Mouse (Mus musculus) embryonic facial prominence, embryonic 12.5 days (tissue): ENCODE measurements around the gene Ahr. TPM values are rescaled to one million over a fixed set of nuclear protein-coding genes. Genes with fewer than 3 reads are reported as not detected.

Experiments used
- ATAC-seq: fragments of 200-750 bp; cut with Nextera tagmentation; 2 replicates; pipeline ENCODE4 v1.8.0; 2017; ENCODE audit not compliant: insufficient number of reproducible peaks, insufficient read depth, low FRiP score, low TSS enrichment
- H3K27ac ChIP-seq: fragments of 300-500 bp; sonication (generic); 2 replicates; pipeline ENCODE4 v1.5.1; 2016; ENCODE audit warnings: mild to moderate bottlenecking
- H3K27me3 ChIP-seq: fragments of 300-500 bp; sonication (generic); 2 replicates; pipeline ENCODE4 v1.6.1; 2016; ENCODE audit warnings: mild to moderate bottlenecking, moderate library complexity
- H3K36me3 ChIP-seq: fragments of 300-500 bp; sonication (generic); 2 replicates; pipeline ENCODE4 v1.6.1; 2016; ENCODE audit warnings: mild to moderate bottlenecking
- H3K4me1 ChIP-seq: fragments of 300-500 bp; sonication (generic); 2 replicates; pipeline ENCODE4 v1.6.1; 2016
- H3K4me2 ChIP-seq: fragments of 300-500 bp; sonication (generic); replicated peaks from 2 replicates; pipeline ENCODE4 v1.6.1; 2016; ENCODE audit warnings: mild to moderate bottlenecking, moderate library complexity
- H3K4me3 ChIP-seq: fragments of 300-500 bp; sonication (generic); 2 replicates; pipeline ENCODE4 v1.5.1; 2016; ENCODE audit warnings: mild to moderate bottlenecking
- H3K9ac ChIP-seq: fragments of 300-500 bp; sonication (generic); 2 replicates; pipeline ENCODE4 v1.6.1; 2016; ENCODE audit warnings: mild to moderate bottlenecking, moderate library complexity
- H3K9me3 ChIP-seq: fragments of 300-500 bp; sonication (generic); 2 replicates; pipeline ENCODE4 v1.6.1; 2016; ENCODE audit warnings: mild to moderate bottlenecking, moderate library complexity
- WGBS: fragments of 180-500 bp; shearing (Covaris S2); methylation state at CpG from one replicate; pipeline ENCODE4 v1.1.7; 2016; 5-methylcytosine and 5-hydroxymethylcytosine counted together
- polyA plus RNA-seq: library from polyadenylated mRNA; unstranded; fragments of >200 nt; fragmentation: Nextera tagmentation; extraction: Ambion mirVana; gene quantifications from 2 replicates; pipeline ENCODE4 v1.2.1, GENCODE M21; 2016

Gene Ahr
- polyA plus RNA-seq, 1 experiment from 2014 or later: 8.7 TPM

DNA sequence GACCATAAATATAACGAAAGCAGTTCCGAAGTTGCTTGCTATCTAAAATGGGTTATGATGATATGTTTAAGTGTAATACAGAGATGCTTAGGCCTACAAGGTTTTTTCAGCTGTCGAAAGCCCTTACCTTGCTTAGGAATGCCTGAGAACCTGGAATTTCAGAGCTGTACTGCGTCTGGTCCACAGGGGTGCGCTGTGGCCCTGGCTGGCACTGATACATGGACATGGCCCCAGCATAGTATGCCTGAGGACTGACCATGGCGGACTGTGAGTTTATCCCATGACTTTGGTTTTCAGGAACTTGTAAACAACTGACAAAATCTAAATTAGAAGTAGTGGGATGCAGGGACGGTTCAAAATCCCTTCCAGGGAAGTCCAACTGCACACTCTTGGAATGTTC, 31.3 kb downstream of the Ahr start:
- H3K4me1 ChIP-seq: no peaks in the 10 kb centered on the region
- peaks cover 4% of the 10 kb centered on the region; the same call in 1 of the 2 replicates for H3K36me3 ChIP-seq
- H3K4me3 ChIP-seq: no peak overlapping the region
- 0 out of 2 replicates have a peak, but pooled peaks cover 2% of the 10 kb centered on the region for H3K27me3 ChIP-seq
- ATAC-seq: no peak
- WGBS: 84% methylated on average over 7 of the region's 7 CpGs
- H3K9me3 ChIP-seq: no peaks in the 10 kb centered on the region
- no peak overlapping the region for H3K27ac ChIP-seq
- H3K9ac ChIP-seq: no peak overlapping the region
- H3K4me2 ChIP-seq: no peak overlapping the region

DNA sequence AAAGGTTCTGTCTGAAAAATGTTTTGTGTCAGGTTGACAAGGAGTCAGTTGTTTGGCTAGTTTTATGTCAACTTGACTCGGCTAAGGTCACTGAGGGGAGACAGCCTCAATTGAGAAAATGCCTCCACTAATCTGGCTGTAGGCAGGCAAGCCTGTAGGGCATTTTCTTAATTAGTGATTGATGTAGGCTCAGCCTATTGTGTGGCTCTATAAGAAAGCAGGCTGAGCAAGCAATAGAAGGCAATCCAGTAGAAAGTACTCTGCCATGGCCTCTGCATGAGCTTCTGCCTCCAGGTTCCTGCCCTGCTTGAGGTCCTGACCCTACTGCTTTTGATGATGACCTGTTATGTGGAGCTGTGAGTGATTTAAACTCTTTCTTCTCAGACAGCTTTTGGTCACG, 33.4 kb downstream of the Ahr start:
- peaks cover 4% of the 10 kb centered on the region; the same call in 1 of the 2 replicates for H3K36me3 ChIP-seq
- 18% methylated on average over 2 of the region's 2 CpGs for WGBS
- H3K27me3 ChIP-seq: 0 out of 2 replicates have a peak, but pooled peaks cover 2% of the 10 kb centered on the region
- H3K9me3 ChIP-seq: no peaks in the 10 kb centered on the region
- H3K4me2 ChIP-seq: no peak overlapping the region
- H3K9ac ChIP-seq: no peak overlapping the region
- ATAC-seq: no peak
- no peak overlapping the region for H3K4me3 ChIP-seq
- no peaks in the 10 kb centered on the region for H3K4me1 ChIP-seq
- H3K27ac ChIP-seq: no peak overlapping the region

DNA sequence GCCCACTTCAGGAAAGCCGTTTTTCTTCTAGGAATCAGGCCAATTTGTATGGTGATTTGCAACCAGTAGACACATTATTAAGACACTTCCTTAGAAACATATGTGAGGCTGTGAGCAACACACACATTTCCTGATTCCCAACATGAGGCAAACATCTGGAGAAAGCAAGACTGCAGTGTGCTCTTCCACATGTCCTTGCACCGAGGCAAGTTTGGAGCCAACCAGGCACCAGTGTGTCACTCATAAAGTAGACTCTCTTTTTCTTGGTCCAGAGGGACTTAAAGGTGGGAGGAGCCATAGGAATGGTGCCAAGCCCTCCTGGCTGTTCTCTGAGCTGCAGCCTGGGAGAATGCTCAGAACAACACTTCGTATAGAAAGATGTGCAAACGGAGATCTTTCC, 39.6 kb downstream of the Ahr start:
- Histone ChIP-seq H3K36me3 (no peaks in the 10 kb centered on the region), H3K27me3 (no peaks in the 10 kb centered on the region), H3K9ac (no peak overlapping the region), H3K4me1 (no peaks in the 10 kb centered on the region), H3K9me3 (no peaks in the 10 kb centered on the region), H3K27ac (no peak overlapping the region), H3K4me2 (no peak overlapping the region), H3K4me3 (no peak overlapping the region)
- ATAC-seq: no peak
- 56% methylated on average over 4 of the region's 4 CpGs for WGBS

DNA sequence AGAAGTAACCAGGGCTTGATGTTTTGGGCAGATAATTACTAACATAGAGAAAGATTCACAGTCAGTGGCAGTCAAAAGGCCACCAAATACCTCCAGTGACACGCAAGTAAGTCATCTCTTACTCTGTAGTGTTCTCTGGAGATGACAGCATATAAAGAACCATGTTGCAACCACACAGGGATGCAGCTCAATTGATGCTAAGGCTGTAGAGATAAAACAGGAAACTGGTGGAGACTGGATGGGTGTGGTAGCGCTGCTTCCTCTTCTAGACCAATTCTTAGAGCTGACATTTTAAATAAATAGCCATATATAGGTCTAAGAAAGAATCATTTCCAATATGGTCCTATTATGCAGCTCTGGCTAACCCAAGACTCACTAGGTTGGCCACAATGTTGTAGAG, 54.1 kb downstream of the Ahr start:
- ATAC-seq: no peak
- WGBS: 92% methylated on average over 2 of the region's 2 CpGs
- H3K4me1 ChIP-seq: no peaks in the 10 kb centered on the region

DNA sequence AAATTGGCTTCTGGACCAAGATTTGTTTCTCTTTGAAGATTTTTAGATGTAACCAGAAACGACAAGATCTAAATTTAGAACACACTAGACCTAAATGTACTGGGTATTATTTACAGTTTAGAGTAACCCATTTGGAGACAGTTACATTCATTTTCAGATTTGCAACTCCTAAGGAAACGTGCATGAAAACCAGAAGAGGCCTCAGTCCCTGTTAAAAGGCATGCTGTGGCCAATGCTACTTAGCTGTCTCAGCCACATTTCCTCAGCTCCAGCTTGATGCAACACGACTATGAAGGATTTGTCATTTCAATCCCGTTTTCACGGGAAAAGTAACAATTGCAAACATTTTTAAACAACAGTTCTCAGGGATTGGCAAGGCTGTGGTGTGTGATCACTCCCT, 55.9 kb downstream of the Ahr start:
- Histone ChIP-seq H3K27ac (no peak overlapping the region), H3K4me2 (no peak overlapping the region), H3K4me3 (no peak overlapping the region), H3K9ac (no peak overlapping the region), H3K9me3 (no peaks in the 10 kb centered on the region), H3K36me3 (no peaks in the 10 kb centered on the region), H3K27me3 (no peaks in the 10 kb centered on the region), H3K4me1 (no peaks in the 10 kb centered on the region)
- ATAC-seq: no peak
- WGBS: 38% methylated on average over 5 of the region's 5 CpGs

More for the DNA sequence above, 54.1 kb downstream of the Ahr start:
- Histone ChIP-seq H3K27me3 (no peaks in the 10 kb centered on the region), H3K9me3 (no peaks in the 10 kb centered on the region), H3K4me3 (no peak overlapping the region), H3K4me2 (no peak overlapping the region), H3K36me3 (no peaks in the 10 kb centered on the region), H3K27ac (no peak overlapping the region), H3K9ac (no peak overlapping the region)

DNA sequence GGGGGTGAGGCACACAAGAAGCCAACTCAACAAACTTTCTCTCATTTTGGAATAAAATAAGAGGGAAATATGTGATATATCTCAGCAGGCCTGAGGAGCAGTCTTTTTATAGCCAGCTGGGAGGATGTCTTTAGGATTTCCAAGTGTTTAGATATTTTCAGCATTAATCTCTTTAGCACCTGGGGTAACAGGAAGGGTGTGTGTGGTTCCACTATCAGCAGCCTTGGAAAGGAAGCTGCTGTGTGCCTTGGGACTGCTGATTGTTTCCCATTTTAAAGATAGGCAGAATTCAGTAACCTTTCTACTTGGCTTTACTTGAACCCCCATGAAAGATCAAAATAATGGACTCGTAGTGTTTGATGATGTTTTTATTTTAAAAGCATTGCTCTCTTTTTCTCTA, 71.4 kb downstream of the Ahr start:
- WGBS: 80% methylated on average over 1 of the region's 1 CpGs
- no peak for ATAC-seq
- H3K9me3 ChIP-seq: no peaks in the 10 kb centered on the region
- H3K4me1 ChIP-seq: no peaks in the 10 kb centered on the region
- no peak overlapping the region for H3K4me2 ChIP-seq
- H3K9ac ChIP-seq: no peak overlapping the region
- H3K27ac ChIP-seq: no peak overlapping the region
- no peaks in the 10 kb centered on the region for H3K27me3 ChIP-seq
- no peaks in the 10 kb centered on the region for H3K36me3 ChIP-seq
- H3K4me3 ChIP-seq: no peak overlapping the region

DNA sequence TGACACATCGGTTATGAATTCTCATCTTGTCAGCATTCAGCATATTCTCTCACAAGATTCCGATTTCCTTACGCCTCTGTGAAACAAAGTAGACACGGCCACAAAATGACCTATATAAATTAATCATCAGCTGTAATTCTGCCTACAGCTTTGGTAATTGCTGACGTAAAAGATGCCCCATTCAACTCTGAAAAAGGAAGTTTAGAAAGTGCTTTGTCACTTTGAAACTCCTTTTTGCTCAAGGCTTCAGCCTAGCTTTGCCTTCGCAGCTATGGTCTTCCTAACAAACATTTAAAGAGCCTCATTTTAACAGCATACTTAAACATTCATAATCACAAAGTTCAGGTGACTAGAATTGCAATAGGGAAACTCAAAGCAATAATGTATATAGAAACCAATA, 72.2 kb downstream of the Ahr start:
- 88% methylated on average over 6 of the region's 6 CpGs for WGBS

DNA sequence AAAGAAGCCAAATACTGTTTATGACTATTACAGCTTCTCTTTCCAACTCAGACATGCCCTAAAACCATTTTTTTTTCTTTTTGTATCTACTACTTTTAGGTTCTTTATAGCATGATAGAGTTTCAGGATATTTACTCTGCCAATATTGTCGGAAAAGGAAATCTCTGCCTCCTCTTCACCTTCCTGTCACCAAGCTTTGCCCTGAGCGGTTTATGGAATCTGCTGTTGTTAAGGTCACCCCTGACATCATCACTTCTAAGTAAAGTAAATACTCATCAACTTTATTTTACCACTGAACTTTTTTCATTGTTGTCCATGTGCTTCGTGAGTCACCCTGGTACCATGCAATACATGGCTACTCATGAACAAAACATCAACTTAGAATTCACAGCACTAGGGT, 75.2 kb downstream of the Ahr start:
- ATAC-seq: no peak
- Histone ChIP-seq H3K9me3 (no peaks in the 10 kb centered on the region), H3K9ac (no peak overlapping the region), H3K4me2 (no peak overlapping the region), H3K27me3 (no peaks in the 10 kb centered on the region), H3K27ac (no peak overlapping the region), H3K4me3 (no peak overlapping the region), H3K4me1 (no peaks in the 10 kb centered on the region), H3K36me3 (no peaks in the 10 kb centered on the region)
- 84% methylated on average over 3 of the region's 3 CpGs for WGBS

More for the DNA sequence above, 72.2 kb downstream of the Ahr start:
- no peaks in the 10 kb centered on the region for H3K4me1 ChIP-seq
- no peak overlapping the region for H3K9ac ChIP-seq
- no peaks in the 10 kb centered on the region for H3K27me3 ChIP-seq
- no peak for ATAC-seq
- H3K27ac ChIP-seq: no peak overlapping the region
- no peaks in the 10 kb centered on the region for H3K9me3 ChIP-seq
- no peak overlapping the region for H3K4me3 ChIP-seq
- H3K4me2 ChIP-seq: no peak overlapping the region
- H3K36me3 ChIP-seq: no peaks in the 10 kb centered on the region
